Mouse (Mus musculus) kidney, postnatal 0 days (tissue): ENCODE measurements around the gene Satb1. TPM values are rescaled to one million over a fixed set of nuclear protein-coding genes. Genes with fewer than 3 reads are reported as not detected.

Experiments used
- ATAC-seq: fragments of 200-750 bp; cut with Nextera tagmentation; replicated peaks from 2 replicates; pipeline ENCODE4 v1.8.0; 2017; ENCODE audit warnings: low read depth, moderate number of reproducible peaks, moderate TSS enrichment, moderate library complexity; ENCODE audit not compliant: low FRiP score
- DNase-seq: peaks from one replicate; pipeline ENCODE4 v3.0.0-alpha.2; 2016; ENCODE audit warnings: low spot score
- H3K27ac ChIP-seq: fragments of 300-500 bp; sonication (generic); 2 replicates; pipeline ENCODE4 v1.5.1; 2014; ENCODE audit warnings: mild to moderate bottlenecking
- H3K27me3 ChIP-seq: fragments of 300-500 bp; sonication (generic); 2 replicates; pipeline ENCODE4 v1.6.1; 2014; ENCODE audit warnings: low read length, mixed read lengths; ENCODE audit not compliant: insufficient read depth
- H3K36me3 ChIP-seq: fragments of 300-500 bp; sonication (generic); 2 replicates; pipeline ENCODE4 v1.6.1; 2014; ENCODE audit warnings: low read length, mixed read lengths; ENCODE audit not compliant: insufficient read depth
- H3K4me1 ChIP-seq: fragments of 300-500 bp; sonication (generic); replicated peaks from 2 replicates; pipeline ENCODE4 v1.6.1; 2014; ENCODE audit warnings: antibody characterized with exemption, low read length, mixed read lengths; ENCODE audit not compliant: insufficient read depth
- H3K4me2 ChIP-seq: fragments of 300-500 bp; sonication (generic); 2 replicates; pipeline ENCODE4 v1.6.1; 2014; ENCODE audit warnings: mild to moderate bottlenecking, low read length, moderate library complexity, mixed read lengths
- H3K4me3 ChIP-seq: fragments of 300-500 bp; sonication (generic); replicated peaks from 2 replicates; pipeline ENCODE4 v1.5.1; 2014; ENCODE audit warnings: low read depth, low read length
- H3K9ac ChIP-seq: fragments of 300-500 bp; sonication (generic); 2 replicates; pipeline ENCODE4 v1.6.1; 2014; ENCODE audit warnings: low read depth, low read length
- H3K9me3 ChIP-seq: fragments of 300-500 bp; sonication (generic); replicated peaks from 2 replicates; pipeline ENCODE4 v1.6.1; 2016; ENCODE audit warnings: low read length, inconsistent platforms, mixed read lengths
- CTCF ChIP-seq: IDR thresholded peaks from 2 replicates; pipeline ENCODE4 v1.5.1; 2016; ENCODE audit warnings: antibody characterized with exemption, low read depth, mild to moderate bottlenecking, moderate library complexity
- WGBS: fragments of 180-500 bp; shearing (Covaris S2); extraction: QIAGEN DNeasy Blood & Tissue Kit; methylation state at CpG from one replicate; pipeline ENCODE4 v1.1.7; 2014; 5-methylcytosine and 5-hydroxymethylcytosine counted together
- polyA plus RNA-seq: library from polyadenylated mRNA; unstranded; fragments of >200 nt; fragmentation: Nextera tagmentation; extraction: Ambion mirVana; gene quantifications from 2 replicates; pipeline ENCODE4 v1.2.1, GENCODE M21; 2015

Satb1 gene
- 5.5 TPM in 2 replicates for polyA plus RNA-seq

DNA sequence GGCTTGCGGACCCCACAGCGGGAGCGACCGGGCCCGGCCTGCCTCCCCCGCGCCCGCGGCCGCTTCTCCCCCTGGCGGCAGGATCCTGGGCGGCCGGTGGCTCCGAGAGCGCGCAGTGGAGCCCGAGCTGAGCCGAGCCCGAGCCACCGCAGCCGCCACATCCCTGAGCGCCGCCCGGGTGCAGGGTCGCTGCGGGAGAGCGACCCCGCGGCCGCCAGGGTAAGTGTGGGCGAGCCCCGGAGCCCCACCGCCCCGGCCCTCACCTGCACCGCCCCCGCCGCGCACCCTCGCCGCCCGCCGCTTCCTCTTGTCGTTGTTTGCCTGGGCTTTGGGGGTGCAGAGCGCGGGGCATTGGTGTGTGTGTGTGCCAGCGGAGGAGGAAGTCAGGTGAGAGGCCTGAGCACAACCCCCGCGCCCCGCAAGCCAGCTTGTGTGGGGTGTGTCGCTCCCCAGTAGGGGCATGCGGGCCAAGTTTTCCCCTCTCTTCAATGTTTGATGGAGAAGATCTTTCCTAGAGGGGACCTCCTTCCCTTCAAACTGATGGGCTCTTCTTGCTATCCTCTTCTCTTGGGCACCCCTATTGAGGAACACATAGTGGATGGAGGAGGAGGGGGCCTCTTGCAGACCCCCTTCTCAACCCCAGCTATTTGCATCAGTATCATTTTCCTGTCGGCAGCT lies at the start of gene Satb1:
Gene Satb1 (minus strand): TSS at position 391 of the 678 bp plus-strand sequence.
- peaks cover 47% of the 10 kb centered on the region for H3K27me3 ChIP-seq
- peak; percentile 55 for TF ChIP-seq CTCF
- DNase-seq: peak; percentile 57

DNA sequence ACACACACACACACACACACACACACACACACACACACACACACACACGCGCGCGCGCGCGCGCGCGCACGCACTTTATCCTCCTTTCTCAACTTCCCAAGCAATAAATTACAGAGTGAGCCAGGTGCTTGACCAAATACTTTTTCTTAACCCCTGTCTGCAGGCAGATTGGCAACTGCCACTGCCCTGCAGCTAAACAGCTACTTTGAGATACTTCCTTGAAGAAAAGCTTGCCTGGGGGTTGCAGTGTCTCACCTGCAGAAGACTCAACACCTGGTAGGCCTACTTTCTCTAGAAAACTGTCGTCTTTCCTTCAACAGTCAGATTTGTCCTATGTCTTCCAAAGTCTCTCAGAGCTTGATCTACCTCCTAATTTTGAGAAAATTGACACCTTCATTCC lies 49.5 kb upstream of the Satb1 start:
- Histone ChIP-seq H3K9ac (no peak overlapping the region), H3K27me3 (no peaks in the 10 kb centered on the region), H3K27ac (no peak overlapping the region), H3K9me3 (no peaks in the 10 kb centered on the region), H3K4me1 (no peaks in the 10 kb centered on the region), H3K4me2 (no peak overlapping the region), H3K36me3 (no peaks in the 10 kb centered on the region), H3K4me3 (no peak overlapping the region)
- no peak for TF ChIP-seq CTCF
- ATAC-seq (no peak), DNase-seq (no peak)
- WGBS: 88% methylated on average over 12 of the region's 12 CpGs

More for the DNA sequence above, at the start of gene Satb1:
- no peaks in the 10 kb centered on the region for H3K36me3 ChIP-seq
- WGBS: under 1% methylated on average over 40 of the region's 52 CpGs
- no peaks in the 10 kb centered on the region for H3K9me3 ChIP-seq
- peaks cover 7% of the 10 kb centered on the region; the same call in 1 of the 2 replicates for H3K4me1 ChIP-seq
- H3K4me2 ChIP-seq: peak within 1 kb of the TSS; percentile 97
- peak within 1 kb of the TSS; percentile 32; the same call in 1 of the 2 replicates for H3K9ac ChIP-seq
- peak within 1 kb of the TSS; percentile 70 for H3K4me3 ChIP-seq
- no peak within 1 kb of the TSS for H3K27ac ChIP-seq
- peak; percentile 88 for ATAC-seq

DNA sequence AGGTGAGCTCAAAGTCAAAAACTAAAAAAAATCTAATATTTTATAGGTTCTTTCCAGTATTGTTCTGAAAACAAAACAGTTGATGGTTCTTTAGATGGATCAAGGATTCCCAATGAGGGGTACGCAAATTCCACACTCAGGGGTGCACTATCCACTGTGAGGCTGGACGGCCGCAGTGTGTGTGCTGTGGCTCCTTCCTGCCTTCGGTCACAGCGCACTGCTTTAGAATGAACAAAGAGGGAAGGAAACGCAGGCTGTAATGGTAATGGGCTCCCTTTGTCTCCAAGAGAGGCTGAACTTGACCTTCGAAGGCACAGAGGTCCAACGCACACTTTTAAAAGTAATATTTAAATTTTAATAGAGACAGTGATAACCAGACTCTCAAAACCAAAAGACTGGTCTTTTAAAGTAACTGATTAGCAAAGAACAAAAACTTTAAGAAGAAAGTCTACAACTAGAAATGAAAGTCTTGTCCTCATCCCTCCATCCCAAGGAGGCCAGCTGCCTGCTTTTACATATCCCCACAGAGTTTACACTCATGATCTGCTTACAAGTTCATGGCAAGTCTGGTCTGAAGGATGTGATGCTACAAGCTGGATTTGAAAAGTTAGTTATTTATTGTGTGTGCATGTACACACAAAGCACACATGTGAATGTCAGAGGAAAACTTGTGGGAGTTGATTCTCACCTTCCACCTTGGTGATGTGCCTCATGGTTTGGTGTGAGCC lies 48.0 kb upstream of the Satb1 start:
- H3K4me1 ChIP-seq: no peaks in the 10 kb centered on the region
- no peak overlapping the region for H3K27ac ChIP-seq
- no peaks in the 10 kb centered on the region for H3K9me3 ChIP-seq
- H3K9ac ChIP-seq: no peak overlapping the region
- H3K4me3 ChIP-seq: no peak overlapping the region
- H3K4me2 ChIP-seq: no peak overlapping the region
- TF ChIP-seq CTCF: no peak
- H3K27me3 ChIP-seq: no peaks in the 10 kb centered on the region
- H3K36me3 ChIP-seq: no peaks in the 10 kb centered on the region
- ATAC-seq (no peak), DNase-seq (no peak)
- WGBS: 76% methylated on average over 8 of the region's 8 CpGs

DNA sequence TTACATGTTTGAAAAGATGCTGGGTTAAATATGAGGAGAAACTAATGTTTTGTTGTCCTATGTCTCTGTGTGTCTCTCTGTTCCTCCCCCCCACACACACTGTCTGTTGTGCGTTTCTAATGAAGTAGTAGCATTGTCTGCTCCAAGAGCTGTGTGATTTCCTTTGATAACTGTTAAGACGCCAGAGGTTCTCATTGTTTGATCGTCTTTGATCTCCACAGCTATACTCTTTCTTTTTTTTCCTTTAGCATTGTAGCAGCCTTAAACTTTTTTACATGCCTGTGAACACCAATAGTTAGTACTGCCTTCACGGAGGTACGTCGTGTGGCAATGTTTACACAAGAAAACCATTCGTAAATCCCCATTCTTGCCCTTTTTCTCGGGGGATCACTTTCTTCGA lies 47.1 kb upstream of the Satb1 start:
- no peak overlapping the region for H3K4me2 ChIP-seq
- no peaks in the 10 kb centered on the region for H3K36me3 ChIP-seq
- DNase-seq (no peak), ATAC-seq (no peak)
- H3K9ac ChIP-seq: no peak overlapping the region
- no peak overlapping the region for H3K27ac ChIP-seq
- TF ChIP-seq CTCF: no peak
- no peaks in the 10 kb centered on the region for H3K4me1 ChIP-seq
- no peaks in the 10 kb centered on the region for H3K9me3 ChIP-seq
- 24% methylated on average over 9 of the region's 9 CpGs for WGBS
- no peak overlapping the region for H3K4me3 ChIP-seq
- H3K27me3 ChIP-seq: no peaks in the 10 kb centered on the region

DNA sequence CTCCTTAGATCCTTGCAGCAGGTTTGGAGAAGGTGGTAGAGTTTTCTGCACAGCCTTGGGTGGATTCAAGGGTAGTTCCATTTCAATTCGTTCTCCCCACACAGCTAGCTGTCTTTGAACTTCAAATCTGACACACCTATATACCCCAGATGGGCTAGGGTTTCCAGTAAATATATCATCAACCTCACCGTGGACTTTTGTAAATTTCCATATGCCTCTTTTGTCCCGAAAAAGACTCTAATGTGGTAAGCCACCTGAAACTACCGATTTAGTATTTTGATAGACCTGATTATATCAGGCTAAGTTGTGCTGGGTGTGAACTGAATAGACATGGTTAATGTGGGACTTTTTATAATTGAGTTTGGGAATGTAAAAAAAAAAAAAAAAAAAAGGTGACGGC lies 46.6 kb upstream of the Satb1 start:
- no peaks in the 10 kb centered on the region for H3K9me3 ChIP-seq
- no peak overlapping the region for H3K27ac ChIP-seq
- H3K36me3 ChIP-seq: no peaks in the 10 kb centered on the region
- ATAC-seq: no peak
- WGBS: 79% methylated on average over 5 of the region's 5 CpGs
- no peaks in the 10 kb centered on the region for H3K27me3 ChIP-seq
- H3K4me2 ChIP-seq: no peak overlapping the region
- DNase-seq: no peak
- TF ChIP-seq CTCF: no peak
- H3K4me1 ChIP-seq: no peaks in the 10 kb centered on the region
- H3K9ac ChIP-seq: no peak overlapping the region
- no peak overlapping the region for H3K4me3 ChIP-seq

DNA sequence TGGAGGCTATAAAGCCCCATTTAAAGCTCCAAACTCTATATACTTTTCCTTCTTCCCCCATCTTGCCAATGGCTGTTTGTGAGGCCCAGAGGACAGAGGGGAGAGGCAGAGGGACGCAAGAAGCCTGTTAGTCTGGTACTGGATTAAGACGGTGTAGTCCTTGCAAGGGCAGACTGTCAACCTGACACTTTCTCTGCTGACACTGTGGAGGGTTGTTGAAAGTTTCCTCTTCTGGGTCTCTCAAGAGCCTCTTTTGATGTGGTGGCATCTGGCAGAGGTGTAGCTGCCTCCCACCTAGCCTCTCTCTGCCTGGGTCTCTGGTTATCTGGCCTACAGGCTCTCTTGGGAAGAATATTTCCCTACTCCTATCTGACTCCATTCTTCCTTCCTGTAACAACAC lies 46.1 kb upstream of the Satb1 start:
- no peaks in the 10 kb centered on the region for H3K4me1 ChIP-seq
- no peak overlapping the region for H3K27ac ChIP-seq
- no peak overlapping the region for H3K4me2 ChIP-seq
- H3K9me3 ChIP-seq: no peaks in the 10 kb centered on the region
- H3K4me3 ChIP-seq: no peak overlapping the region
- DNase-seq: no peak
- H3K36me3 ChIP-seq: no peaks in the 10 kb centered on the region
- no peak for ATAC-seq
- no peak overlapping the region for H3K9ac ChIP-seq
- no peaks in the 10 kb centered on the region for H3K27me3 ChIP-seq
- WGBS: 75% methylated on average over 2 of the region's 2 CpGs
- TF ChIP-seq CTCF: no peak
